15 mouse cellular contexts compared by ENCODE assay signal in genomic region chr13:55203740-55204139, GRCm38 (mm10). TPM values are rescaled to one million over a fixed set of nuclear protein-coding genes. Genes with fewer than 3 reads are reported as not detected.
DNase-seq lines count a peak whose midpoint lies in the region.
"Had no signal": no experiment of that assay in that cellular context is flagged by ENCODE, and none has a peak within 500 bp of the region (broad histone marks: within the 10 kb centered on the region; RNA-seq: fewer than 3 reads in every experiment).

No protein-coding gene starts in this region.

- DNase-seq in heart, adult 11 months: peak; percentile 56
- no peak for DNase-seq in heart, postnatal 25 days (ENCODE audit: low spot score)
- DNase-seq in lung, postnatal 36 days: peak; percentile 34
- DNase-seq in lung, postnatal 14 days: no peak
- peak; percentile 83 to 87 for DNase-seq in kidney, postnatal 36 days
- DNase-seq in gastrocnemius, postnatal 10 days: no peak
- no peak for DNase-seq in frontal cortex, postnatal 25 days (ENCODE audit: low spot score in 2 of 2)
- no peak for DNase-seq in urinary bladder, adult 18-20 months (ENCODE audit: low spot score in 2 of 2)
- DNase-seq: cerebellum, adult 2 months; cerebellum, postnatal 36 days; gastrocnemius, postnatal 14 days; heart, adult 2 months; liver, embryonic 13.5 days had no signal

- intact Hi-C loops in heart, postnatal 25 days (cut with DNase I): no loop called here

RNA-seq across cellular contexts. Expression of gene Nsd1, which starts 5.8 kb away (rescaled TPM):
- total RNA-seq in heart, postnatal 25 days (2021): 10 to 100 TPM; 59.1 to 65.4 TPM
- total RNA-seq in gastrocnemius, postnatal 10 days (2021): 10 to 100 TPM; 75.4 to 89.6 TPM

RNA-seq across cellular contexts. Expression of gene Fgfr4, which starts 51.3 kb away (rescaled TPM):
- under 1 TPM; 0.11 to 0.44 TPM for total RNA-seq in heart, postnatal 25 days (2021)
- total RNA-seq in gastrocnemius, postnatal 10 days (2021): 10 to 100 TPM; 16.3 to 24.5 TPM
- total RNA-seq: hematopoietic stem cell, adult 5-6 weeks; megakaryocyte-erythroid progenitor cell, adult 5-6 weeks had no signal

Comparison
In these comparisons a context has a peak if more than half of its experiments do, and no peak if none do; other contexts are left out.
1. DNase-seq: peak in heart, adult 11 months (single experiment), lung, postnatal 36 days (single experiment) and kidney, postnatal 36 days (2 of 2); none in heart, postnatal 25 days (single experiment), lung, postnatal 14 days (single experiment), gastrocnemius, postnatal 10 days (single experiment), frontal cortex, postnatal 25 days (0 of 2) and urinary bladder, adult 18-20 months (0 of 2).
2. RNA of gene Fgfr4, which starts 51.3 kb away (total RNA-seq): 16.3 to 24.5 TPM in gastrocnemius, postnatal 10 days; 0.11 to 0.44 TPM in heart, postnatal 25 days; every median in the first group is over 10 times any median in the second.